Mouse (Mus musculus) telencephalon, adult 2 months (tissue): ENCODE results near the gene Pxdn.
A peak's percentile ranks its signal among the peaks of the same experiment; 100 is the strongest.

ENCODE experiments used
- DNase-seq: peaks from one replicate; pipeline ENCODE4 v3.0.0-alpha.2; 2011; ENCODE audit warnings: low read depth, low spot score

Pxdn gene

GRCm38 (mm10) chr12:29937308-29937707, at the start of gene Pxdn:
Gene Pxdn (plus strand): TSS chr12:29937608.
- DNase-seq = no peak

- DNase-seq = no peak
Measured at GRCm38 (mm10) chr12:29894669-29895068, 42.7 kb upstream of the Pxdn start.

GRCm38 (mm10) chr12:29897533-29898085, 39.8 kb upstream of the Pxdn start:
- no peak for DNase-seq

- DNase-seq = no peak
Measured at GRCm38 (mm10) chr12:29904101-29904874, 33.1 kb upstream of the Pxdn start.

GRCm38 (mm10) chr12:29907056-29907455, 30.4 kb upstream of the Pxdn start:
- no peak for DNase-seq

- no peak for DNase-seq
Measured at GRCm38 (mm10) chr12:29916139-29916538, 21.3 kb upstream of the Pxdn start.

GRCm38 (mm10) chr12:29916807-29917206, 20.6 kb upstream of the Pxdn start:
- no peak for DNase-seq

- DNase-seq = no peak
Measured at GRCm38 (mm10) chr12:29920298-29920697, 17.1 kb upstream of the Pxdn start.

- DNase-seq = no peak
Measured at GRCm38 (mm10) chr12:29921481-29921880, 15.9 kb upstream of the Pxdn start.

GRCm38 (mm10) chr12:29926896-29927295, 10.5 kb upstream of the Pxdn start:
- DNase-seq = no peak

- DNase-seq = no peak
Measured at GRCm38 (mm10) chr12:29930591-29930990, 6.8 kb upstream of the Pxdn start.

GRCm38 (mm10) chr12:29932951-29933350, 4.5 kb upstream of the Pxdn start:
- no peak for DNase-seq

- no peak for DNase-seq
Measured at GRCm38 (mm10) chr12:29933501-29933900, 3.9 kb upstream of the Pxdn start.

- peak; percentile 94 for DNase-seq
Measured at GRCm38 (mm10) chr12:29934120-29934581, 3.3 kb upstream of the Pxdn start.

GRCm38 (mm10) chr12:29937851-29938375, 505 bp downstream of the Pxdn start:
- DNase-seq = no peak

- DNase-seq = peak; percentile 44
Measured at GRCm38 (mm10) chr12:29938376-29939041, 1.1 kb downstream of the Pxdn start.

GRCm38 (mm10) chr12:29939261-29939671, 1.9 kb downstream of the Pxdn start:
- DNase-seq = no peak

GRCm38 (mm10) chr12:29942435-29942834, 5.0 kb downstream of the Pxdn start:
- DNase-seq = no peak

GRCm38 (mm10) chr12:29944650-29945049, 7.2 kb downstream of the Pxdn start:
- no peak for DNase-seq

- no peak for DNase-seq
Measured at GRCm38 (mm10) chr12:29945182-29945743, 7.9 kb downstream of the Pxdn start.

- no peak for DNase-seq
Measured at GRCm38 (mm10) chr12:29951043-29951442, 13.6 kb downstream of the Pxdn start.

- DNase-seq = no peak
Measured at GRCm38 (mm10) chr12:29951485-29951884, 14.1 kb downstream of the Pxdn start.
